Mouse (Mus musculus) testis, postnatal 10 days (tissue): ENCODE measurements around the gene Prss46.

Experiments used
- DNase-seq: peaks from one replicate; pipeline ENCODE4 v3.0.0; 2021; ENCODE audit warnings: low spot score

Gene Prss46

DNA sequence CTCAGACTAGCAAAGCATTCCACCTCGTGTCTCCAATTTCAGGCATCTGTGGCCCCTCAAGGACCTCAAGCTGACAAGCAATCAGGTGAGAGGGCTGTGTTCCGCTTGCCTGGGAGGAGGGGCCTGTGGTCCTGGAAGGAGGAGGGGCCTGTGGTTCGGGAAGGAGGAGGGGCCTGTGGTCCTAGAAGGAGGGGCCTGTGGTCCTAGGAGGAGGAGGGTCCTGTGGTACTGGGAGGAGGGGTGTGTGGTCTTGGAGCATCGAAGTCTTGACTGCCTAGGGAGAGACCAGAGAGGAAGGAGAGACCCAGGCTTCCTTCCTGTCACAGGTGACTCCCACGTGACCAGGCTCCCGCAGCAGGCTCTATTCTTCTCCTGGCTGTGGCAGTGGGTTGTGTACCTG lies 52.3 kb downstream of the Prss46 start:
- no peak for DNase-seq

DNA sequence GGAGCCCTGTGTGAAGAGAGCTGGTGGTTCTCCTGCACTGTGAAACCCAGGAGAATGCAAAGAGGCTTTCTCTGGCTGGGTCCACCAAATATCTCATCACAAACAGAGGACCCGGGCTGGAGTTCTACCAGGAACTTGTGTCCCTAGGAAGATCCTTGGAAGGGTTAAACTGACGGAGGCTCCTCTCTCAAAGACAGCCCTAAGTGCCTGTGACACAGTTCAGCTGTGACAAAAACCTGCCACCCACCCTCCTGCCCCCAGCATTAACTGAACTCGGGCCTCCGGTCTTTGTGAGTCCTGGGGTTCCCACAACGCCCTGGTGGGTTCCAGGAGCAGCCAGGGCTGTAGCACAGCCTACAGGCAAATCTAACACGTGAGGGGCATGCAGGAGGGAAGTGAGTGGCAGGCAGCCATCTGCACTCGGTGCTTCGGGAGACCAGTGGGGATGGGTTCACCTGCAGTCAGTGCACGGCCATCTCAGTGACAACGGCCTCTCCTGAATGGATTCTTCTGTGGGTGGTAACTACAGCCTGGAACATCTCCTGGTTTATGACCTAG lies 55.2 kb downstream of the Prss46 start:
- no peak for DNase-seq

DNA sequence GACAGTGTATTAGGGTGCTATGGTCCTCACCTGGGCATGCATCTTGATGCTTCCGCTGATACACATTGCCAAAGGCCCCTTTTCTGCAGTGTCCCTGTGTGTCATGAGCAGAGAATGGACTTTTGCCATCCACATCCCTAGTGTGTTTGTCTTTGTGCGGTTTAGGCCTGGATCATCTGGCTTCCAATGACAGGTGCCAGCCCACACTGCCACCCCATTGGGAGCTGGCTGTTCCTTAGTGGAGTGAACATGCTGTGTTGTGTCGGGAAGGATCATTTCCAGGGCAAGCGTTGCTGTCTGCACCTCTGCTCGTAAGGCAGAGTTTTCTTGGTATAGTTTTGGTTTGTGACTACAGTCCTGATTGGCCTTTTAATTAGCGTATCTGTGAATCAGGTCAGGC lies 56.9 kb downstream of the Prss46 start:
- DNase-seq = no peak

DNA sequence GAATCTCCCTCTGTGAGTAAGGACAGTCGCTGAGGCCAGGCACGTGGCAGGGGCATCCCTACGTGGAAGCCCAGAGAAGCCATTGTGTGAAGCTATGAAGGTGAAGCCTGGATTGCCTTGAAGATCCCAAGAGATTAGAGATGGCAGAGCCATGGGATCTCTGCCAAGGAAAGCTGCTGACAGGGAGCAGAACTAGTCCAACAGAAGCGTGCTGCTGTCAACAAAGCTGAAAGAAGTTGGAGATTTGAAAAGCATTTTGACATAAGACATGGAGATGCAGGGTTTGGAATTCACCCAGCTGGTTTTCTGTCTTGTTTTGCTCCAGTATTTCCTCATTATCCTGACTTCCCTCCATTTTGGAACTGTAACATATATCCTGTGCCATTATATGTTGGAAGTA lies 58.0 kb downstream of the Prss46 start:
- no peak for DNase-seq
